Mouse (Mus musculus) cerebral cortex, adult 2 months (tissue): ENCODE data around the gene Fam118b.

Experiments
- WGBS: fragments of 180-500 bp; shearing (Covaris S2); methylation state at CpG from one replicate; pipeline ENCODE4 v1.1.7; 2018; 5-methylcytosine and 5-hydroxymethylcytosine counted together

Gene Fam118b

DNA sequence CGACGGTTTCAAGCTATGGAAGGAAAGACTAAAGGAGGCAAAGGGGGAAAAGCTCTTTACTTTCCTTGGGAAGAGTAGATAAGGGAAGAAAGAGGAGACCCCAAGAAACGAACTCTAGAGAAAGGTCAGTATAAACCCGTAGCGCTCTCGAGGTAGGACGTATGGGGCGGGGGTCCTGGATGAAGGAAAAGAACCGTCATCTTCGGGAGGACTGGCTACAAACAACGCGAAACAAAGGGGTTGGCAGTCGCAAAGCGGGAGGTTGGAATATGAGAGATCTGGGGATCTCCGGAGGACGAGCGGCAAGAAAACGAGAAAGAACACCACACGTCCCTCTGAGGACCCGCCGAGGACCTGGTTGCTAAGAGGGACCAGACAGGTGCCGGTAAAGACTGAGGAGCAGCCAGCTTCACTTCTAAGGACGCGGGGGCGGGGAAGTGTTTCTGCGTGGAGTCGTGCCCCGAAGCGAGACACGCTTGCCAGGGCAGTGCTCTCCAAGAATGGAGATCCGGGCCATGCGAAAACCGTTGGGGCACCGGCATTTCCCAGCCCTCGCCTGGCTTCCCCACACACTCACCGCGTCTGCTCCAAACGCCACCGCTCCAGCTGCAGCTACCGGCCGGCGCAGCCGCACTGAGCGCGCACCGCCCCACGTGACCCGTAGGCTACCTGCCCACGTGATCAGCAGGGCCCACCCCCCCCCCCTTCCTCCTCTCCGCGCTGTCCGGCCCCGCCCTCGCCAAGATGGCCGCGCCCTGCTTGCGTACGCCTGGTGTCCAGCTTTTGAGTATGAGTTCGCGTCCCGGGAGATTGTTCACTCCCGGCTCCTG lies at the start of gene Fam118b, which contains the start of gene Rpusd4:
Fam118b (minus strand) TSS at position 660 of the 830 bp plus-strand sequence.
Rpusd4 (plus strand) TSS at position 720 of the 830 bp plus-strand sequence.
- under 1% methylated on average over 62 of the region's 62 CpGs for WGBS

DNA sequence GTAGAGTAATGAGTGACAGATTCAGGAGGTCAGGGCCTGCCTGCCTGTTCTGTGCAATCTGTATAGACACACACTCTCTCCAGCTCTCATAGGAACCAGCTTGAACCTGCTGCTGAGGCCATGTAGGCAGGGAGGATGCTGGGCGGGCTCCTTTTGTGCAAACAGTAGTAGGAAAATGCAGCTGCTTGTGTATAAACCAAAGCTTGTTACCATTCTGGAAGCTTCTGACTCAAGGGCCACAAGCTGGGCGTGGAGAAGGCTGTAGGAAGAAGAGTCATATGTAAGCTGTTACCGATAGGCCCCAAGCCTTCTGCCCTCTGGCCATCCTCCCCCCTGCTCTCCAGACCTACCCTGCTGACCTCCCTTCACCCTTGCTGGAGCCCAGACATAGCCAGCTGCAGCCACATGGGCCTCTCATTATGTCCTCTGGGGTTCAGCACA lies 49.2 kb upstream of the Fam118b start:
- WGBS, result 79% methylated on average over 3 of the region's 3 CpGs

DNA sequence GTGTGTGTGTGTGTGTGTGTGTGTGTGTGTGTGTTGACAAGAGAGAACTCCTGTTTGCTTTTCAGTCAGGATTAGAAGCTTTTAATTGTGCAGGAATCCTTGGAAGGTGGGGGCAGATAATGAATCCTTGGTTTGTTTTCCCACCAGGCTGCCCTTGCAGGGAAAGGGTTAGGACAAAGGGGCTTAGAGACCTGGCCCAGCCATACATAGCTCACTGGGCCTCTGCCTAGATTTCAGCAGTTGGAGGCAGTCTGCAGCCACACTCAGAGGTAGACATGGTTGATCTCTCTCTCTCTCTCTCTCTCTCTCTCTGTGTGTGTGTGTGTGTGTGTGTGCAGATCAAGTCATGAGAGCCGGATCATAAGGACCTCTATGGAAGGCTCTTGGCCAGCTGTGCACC lies 46.6 kb upstream of the Fam118b start:
- WGBS, result 83% methylated on average over 1 of the region's 1 CpGs

DNA sequence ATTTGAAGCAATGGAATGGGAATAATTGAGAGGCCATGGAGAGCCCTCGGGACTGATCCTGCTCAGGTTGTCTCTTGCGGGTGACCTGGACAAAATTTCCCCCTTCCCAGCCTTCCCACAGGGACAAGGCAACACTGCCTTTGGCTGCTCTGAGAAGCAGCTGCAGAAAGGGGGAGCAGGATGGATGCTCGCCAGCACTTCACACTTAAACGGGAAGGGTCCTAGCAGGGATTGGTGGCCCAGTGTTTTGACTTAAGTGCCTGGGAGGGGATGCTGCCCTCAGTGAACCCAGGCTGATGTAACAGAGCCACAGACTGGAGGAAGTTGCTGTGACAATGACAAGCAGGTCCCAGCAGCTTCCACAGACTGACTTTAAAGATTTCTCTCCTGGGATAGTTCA lies 46.0 kb upstream of the Fam118b start:
- WGBS, result 46% methylated on average over 4 of the region's 4 CpGs

DNA sequence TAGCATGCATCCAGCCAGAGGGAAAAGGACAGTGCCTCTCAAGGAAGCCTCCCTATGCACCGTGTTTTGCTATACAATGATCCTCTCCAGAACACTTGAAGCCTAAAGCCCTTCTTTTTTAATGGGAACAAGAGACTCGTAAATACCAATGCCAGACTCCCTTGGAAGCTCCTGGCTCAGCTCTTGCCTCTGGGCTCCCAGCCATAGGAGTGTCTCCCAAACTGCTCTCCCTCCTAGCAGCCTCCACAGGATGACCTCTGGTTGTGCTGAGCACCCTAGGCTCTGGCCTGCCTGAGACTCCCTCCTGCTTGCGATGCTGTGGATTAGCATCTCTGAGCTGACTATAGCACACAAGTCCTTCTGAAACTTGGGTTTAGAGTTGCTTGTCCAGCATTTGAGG lies 44.9 kb upstream of the Fam118b start:
- WGBS, result 65% methylated on average over 3 of the region's 3 CpGs

DNA sequence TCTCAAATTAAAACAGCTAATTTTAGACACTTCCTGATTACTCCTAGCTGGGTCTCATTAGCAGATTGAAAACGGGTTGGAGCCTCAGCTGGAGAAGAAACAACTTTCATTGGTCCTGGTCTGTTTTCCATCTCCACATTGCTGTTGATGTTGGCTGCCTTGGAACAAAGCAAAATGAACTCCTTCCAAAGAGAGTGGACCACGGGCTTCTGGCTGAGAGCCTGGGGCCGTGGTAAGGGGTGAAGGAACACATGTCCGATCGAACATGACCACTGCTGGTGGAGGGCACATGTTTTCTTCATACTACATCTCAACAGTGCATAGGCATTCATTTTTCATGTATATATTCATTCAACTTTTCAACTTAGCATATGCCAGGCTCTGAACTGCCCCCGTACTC lies 42.8 kb upstream of the Fam118b start:
- 75% methylated on average over 6 of the region's 6 CpGs for WGBS

DNA sequence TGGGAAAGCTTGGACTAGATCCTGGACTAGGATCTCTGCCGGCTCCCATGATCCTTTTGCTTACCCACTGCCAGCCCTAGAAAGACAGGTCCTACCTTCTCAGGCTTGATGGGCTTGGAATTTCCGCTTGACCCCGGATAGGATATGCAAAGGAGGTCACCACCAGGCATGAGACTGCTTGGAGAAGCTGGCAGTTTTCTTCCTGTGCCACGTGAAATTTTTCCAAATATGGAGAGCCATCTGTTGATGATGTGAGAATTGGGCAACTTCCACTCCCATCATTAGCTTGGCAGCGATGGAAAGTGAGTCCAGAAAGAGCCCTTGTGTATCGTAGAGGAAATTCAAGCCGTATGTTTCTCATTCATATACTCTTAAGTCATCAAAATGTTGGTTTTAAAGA lies 39.9 kb upstream of the Fam118b start:
- 48% methylated on average over 7 of the region's 7 CpGs for WGBS

DNA sequence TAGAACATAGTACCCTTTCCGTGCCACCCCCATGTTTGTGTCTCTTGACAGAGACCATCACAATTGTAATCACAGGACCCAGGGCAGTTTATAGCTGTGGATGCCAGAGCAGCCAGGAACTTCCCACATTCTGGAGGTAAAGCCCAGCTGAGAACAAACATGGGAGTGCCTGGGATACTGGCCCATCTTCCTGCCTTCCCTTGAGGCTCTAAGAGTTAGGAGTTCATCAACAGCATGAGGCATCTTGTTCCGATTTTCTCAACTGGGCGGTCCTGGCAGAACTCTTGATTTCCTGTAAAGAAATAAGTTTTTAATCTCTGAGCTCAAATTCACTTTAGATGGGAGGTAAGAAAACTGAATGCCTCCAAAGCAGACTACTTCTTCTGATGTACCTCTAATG lies 34.6 kb upstream of the Fam118b start:
- WGBS, result 93% methylated on average over 3 of the region's 3 CpGs

DNA sequence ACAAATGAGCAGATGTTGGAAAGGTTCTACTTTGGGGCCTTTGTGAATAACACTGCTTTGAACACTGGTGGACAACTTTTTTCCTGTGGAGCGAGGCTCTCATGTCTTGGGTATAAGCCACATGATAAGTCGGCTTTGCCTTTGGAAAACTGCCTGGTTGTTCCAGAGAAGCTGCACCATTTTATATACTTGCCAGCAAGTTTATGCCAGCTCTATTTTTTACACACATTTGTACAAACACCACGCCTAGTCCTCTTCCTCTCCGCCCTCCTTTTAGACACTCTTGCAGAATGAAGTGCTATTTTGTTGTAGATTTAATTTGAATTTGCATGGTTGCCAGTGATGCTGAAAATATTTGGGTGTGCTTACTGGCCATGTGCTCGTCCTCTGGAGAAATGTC lies 25.9 kb upstream of the Fam118b start:
- 58% methylated on average over 5 of the region's 5 CpGs for WGBS

DNA sequence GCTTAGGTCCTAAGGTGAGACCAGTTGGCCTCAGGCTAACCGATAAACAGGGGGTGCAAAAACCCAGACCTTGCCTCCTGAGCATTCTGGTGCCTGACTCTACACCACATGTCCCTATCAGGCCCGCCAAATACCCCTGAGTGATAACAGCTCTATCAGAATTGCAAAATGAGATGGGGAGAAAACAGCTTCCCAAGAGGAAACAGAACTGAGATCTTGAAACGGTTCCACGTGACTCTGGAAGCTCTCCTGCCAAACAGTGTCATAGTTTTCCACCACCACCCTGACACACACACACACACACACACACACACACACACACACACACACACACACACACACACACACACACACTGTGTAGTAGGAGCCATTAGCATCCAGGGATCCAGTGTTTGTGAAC lies 23.3 kb upstream of the Fam118b start:
- 71% methylated on average over 4 of the region's 4 CpGs for WGBS

DNA sequence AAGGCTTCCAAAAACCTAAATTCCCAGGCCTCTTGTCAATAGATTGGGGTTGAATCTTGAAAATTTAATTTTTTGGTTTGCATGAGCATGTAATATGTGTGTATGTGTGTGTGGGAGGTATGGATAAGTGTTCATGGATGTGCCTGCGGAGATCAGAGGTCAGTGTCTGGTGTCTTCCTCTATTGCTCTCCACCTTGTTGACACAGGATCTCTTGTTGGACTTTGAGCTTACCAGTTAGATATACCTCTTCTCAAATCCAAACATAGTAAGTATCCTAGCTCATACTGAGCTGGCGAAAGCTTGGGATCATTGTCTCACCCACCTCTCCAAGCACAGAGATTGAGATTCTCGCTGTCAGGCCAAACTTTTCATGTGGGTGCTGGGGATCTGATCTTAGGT lies 22.8 kb upstream of the Fam118b start:
- WGBS, result 97% methylated on average over 3 of the region's 3 CpGs

DNA sequence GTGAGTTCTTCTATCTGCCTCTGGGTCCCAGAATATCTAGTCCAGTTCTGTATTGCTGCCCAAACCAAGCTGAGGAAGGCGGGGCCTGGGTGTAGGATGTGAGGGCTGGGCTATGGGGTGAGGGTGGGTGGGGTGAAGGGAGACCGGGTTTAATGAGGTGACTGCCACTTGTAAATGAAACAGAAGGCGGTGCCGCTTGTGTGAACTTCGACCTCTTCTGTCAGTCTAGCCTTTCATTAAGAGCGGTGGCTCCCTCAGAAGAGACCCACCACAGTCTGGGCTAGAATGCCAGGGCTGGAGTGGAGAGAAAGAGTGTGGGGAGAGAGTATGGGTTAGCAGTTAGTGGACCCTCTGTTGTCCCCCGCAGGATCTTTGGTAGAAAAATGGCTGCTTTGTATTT lies 22.4 kb upstream of the Fam118b start:
- WGBS, result 66% methylated on average over 7 of the region's 7 CpGs

DNA sequence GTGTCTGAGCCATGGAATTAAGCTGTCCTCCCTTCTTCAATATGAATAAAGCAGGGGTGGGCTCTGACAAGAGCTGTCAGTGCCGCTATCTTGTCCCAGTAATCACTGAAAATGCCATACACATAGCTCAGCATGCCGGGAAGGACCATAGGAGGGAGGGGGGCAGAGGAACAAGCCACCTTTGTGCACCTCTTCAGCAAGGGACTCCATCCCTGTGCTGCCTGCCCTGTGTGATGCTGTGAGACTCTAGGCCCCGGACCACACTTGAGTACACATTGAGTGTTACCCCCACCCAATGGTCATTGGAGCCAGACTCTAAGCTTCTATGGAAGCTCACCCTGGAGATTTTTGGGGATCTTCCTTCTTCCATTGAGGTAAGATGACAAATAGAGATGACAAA lies 18.7 kb upstream of the Fam118b start:
- 96% methylated on average over 3 of the region's 3 CpGs for WGBS

DNA sequence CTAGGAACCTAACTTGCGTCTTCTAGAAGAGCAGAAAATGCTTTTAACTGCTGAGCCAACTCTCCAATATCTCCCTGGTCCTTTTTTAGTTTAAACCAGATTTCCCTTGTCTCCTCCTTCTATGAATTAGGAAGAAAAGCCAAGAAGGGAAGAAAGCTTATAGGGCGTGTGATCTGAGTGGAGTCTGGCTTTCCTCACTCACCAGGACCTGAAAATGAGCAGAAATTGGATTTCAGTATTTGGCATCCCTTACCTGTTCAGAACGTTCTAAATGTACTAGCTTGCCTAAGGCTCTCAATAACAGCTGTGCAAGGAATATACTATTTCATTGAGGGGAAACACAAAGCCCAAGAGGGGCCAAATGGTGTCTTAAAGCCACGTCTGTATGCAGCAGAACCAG lies 16.7 kb upstream of the Fam118b start:
- 89% methylated on average over 4 of the region's 4 CpGs for WGBS

DNA sequence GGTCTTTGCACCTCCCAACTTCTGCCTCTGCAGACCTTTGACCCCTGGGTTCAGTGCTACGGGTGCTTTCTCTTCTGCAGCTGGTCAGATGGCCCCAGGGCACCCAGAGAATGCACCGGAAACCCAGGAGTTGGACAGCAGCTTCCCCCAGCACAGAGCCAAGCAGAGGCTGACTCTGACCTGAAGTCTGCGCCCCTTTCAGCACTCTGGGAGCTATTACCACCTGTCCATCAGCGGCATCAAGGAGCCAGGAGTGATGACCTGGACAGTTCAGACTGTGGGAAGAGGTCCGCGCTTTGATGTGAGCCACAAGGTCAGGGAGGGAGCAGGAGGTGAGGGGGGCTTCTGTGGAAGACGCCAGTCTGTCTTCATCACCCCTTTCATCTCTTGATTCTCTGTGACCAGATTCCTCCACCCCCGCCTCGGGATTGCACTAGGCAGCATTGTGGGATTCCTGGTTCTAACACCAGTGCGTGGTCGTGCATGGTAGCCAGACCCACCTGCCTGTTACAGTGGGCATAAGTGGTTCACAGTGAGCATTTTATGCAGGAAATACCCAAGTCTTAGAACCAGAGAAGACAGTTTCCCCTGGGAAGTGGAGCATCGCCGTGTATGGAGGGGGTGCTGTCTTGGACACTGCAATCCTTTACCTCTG lies 15.9 kb upstream of the Fam118b start:
- 91% methylated on average over 13 of the region's 13 CpGs for WGBS

DNA sequence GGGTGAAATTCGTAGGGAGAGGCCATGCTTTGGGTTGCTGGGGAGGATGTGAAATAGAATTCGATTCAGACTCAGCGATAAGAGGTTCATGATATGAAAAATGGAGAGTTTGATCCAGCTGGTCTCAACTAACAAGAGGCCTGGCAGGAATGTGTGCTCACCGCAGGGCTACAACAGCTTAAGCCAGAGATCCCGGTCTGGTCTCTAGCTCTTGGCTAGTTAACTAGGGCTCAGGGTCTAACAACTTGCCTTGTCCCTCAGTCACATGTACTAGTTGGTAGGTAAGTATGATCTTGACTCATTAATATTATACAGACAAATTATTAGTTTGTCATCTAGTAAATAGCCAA lies 15.2 kb upstream of the Fam118b start:
- 67% methylated on average over 5 of the region's 5 CpGs for WGBS

DNA sequence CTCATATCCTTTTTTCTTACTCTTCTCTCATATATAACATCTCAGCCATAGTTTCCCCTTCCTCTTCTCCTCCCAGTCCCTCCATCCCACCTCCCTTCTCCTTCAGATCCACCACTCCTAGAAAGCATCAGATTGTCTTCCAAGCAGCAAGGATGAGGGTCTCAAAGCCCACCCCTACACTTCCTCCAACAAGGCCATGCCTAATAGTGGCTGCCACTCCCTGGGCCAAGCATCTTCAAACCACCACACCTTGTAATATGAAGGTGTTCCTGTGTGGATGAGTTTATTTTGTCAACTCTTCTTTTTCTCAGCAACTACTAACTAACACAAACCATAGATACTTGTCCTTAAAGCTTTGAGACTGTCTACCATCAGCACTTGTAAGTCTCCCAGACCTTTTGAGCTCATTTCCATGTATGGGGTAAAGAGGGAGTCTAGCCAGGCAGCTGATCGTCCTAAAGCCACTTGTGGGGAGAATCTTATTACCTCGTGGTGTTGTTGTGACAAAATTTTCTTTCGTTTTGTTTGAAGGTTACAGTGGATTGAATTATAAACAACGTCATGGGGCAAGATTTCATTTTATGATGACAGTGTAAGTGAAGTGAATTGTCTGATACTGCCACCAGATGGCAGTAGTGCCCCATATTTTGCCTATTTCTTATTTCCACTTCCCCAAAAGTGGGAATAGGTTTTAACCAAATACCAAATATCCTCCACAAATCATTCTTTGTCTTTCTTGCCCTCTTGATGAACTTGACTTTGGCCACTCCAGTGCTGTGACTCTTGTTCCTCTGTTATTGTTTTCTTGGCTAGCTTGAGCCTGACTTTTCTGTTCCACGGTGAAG lies 14.6 kb upstream of the Fam118b start:
- WGBS, result 16% methylated on average over 5 of the region's 5 CpGs

DNA sequence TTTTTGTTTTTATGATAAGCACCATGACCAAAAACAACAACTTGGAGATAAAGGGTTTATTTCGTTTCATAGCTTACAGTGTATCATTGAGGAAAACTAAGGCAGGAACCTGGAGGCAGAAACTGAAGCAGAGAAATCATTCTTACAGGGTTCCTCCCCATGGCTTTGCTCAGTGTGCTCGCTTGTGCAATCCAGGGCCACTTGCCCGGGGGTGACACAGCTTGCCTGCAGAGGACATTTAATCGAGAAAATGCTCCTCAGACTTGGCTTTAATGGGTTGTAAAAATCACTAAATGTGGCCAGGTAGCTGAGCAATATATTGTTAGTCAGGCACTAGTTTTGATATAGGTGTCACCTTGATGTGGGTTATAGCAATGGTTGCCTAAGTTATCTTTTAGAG lies 10.8 kb upstream of the Fam118b start:
- WGBS, result 87% methylated on average over 4 of the region's 4 CpGs

DNA sequence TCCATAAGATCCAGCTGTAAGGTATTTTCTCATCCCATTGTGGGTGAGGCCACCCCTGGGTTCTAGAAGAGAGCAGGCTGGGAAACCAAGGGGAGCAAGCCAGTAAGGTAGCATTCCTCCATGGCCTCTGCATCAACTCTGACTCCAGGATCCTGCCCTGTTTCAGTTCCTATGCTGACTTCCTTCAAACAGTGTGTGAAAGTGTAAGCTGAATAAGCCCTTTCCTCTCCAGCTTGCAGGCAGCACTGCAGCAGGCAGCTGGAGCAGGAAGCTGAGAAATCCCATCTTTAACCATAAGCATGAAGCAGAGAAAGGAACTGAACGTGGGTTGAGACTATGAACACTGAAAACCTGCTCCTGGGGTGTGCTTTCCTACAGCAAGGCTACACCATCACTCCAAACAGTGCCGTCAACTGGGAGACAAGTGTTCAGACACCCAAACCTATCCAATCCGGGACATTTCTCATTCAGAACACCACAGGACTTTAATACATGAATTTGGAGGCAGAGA lies 10.3 kb upstream of the Fam118b start:
- 62% methylated on average over 3 of the region's 3 CpGs for WGBS

DNA sequence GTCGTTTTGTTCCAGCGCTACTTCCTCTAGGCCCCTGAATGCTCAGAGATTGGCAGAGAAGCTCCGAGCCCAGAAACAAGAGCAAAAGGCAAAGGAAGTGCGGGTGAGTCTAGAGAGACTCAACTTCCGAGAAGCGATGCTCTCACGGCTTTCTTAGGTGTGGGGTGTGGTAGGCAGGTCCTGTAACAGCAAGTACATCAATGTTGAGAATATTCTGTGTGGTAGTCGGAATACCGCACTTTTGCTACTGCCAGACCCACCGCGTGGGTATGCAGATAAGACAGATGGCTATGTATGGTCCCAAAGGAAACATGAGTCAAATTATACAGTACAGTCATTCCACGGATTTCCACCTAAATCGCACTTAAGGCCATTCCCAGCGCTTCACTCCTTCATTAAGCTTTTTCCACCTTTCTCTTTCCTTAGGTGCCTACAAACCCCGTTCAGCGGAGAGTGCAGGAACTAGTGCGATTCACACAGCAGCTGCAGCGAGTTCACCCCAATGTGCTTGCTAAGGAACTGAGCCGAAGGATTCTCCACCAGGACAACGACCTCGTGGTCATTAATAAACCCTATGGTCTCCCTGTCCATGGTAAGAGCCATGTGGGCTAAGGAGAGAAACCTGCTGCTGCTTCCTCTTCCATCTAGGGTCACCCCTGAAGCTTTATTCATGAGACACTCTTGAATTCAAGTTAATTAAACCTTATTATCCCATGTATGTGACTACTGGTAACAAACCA lies 541 bp upstream of the Fam118b start:
- WGBS, result 2% methylated on average over 21 of the region's 21 CpGs

DNA sequence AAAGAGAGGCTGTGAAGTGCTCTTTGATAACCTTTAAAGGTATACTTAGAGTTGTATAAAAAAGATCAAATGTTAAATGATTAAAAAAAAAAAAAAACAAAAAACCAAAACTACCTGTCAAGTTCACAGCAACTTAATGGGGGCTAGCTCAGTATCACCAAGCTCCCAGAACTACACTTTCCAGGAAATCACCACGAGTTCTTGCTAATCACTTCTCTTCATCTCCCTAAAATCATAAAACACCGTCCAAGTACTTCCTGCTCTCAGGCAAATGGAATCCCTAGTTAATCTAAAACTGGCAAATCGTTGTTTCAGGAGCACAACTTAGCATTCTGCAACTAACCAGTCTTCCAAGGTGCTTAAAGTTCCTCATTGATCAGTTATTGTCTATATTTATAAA lies 3.1 kb downstream of the Fam118b start:
- WGBS, result 73% methylated on average over 3 of the region's 3 CpGs

DNA sequence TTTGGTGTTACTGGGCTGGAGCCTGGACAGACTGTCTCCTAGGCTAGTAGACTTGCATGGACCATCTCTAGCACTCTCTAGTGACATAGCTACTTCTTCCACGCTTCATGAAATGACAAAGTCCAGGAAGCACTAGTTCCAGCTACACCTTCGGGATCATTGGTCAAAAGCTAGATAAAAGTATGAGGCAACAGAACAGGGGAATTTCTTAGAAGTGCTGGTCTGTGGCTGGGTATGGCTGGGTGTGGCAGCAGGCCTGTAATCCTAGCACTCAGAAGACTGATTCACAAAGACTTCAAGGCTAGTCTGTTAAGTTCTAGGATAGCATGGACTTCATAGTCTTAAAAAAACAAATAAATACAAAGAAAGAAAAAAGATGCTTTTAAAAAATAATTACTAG lies 4.2 kb downstream of the Fam118b start:
- 97% methylated on average over 2 of the region's 2 CpGs for WGBS
